Mouse (Mus musculus): ENCODE results near the gene Rnf17.

Gene Rnf17

GRCm38 (mm10) chr14:56402311-56403071 lies at the start of gene Rnf17:
Gene Rnf17, plus strand, starts transcription at chr14:56402581.
- no peak for ATAC-seq (ENCODE audit: low TSS enrichment)

- ATAC-seq (ENCODE audit: low TSS enrichment) = no peak
Observed at GRCm38 (mm10) chr14:56354803-56355202, 47.6 kb upstream of the Rnf17 start.

GRCm38 (mm10) chr14:56355396-56355795 lies 47.0 kb upstream of the Rnf17 start:
- no peak for ATAC-seq (ENCODE audit: low TSS enrichment)

- ATAC-seq (ENCODE audit: low TSS enrichment) = no peak
Observed at GRCm38 (mm10) chr14:56356196-56356595, 46.2 kb upstream of the Rnf17 start.

- ATAC-seq (ENCODE audit: low TSS enrichment) = no peak
Observed at GRCm38 (mm10) chr14:56358422-56358821, 44.0 kb upstream of the Rnf17 start.

GRCm38 (mm10) chr14:56359131-56359530 lies 43.2 kb upstream of the Rnf17 start:
- ATAC-seq (ENCODE audit: low TSS enrichment) = no peak

- ATAC-seq (ENCODE audit: low TSS enrichment) = peak; percentile 50
Observed at GRCm38 (mm10) chr14:56364711-56365237, 37.6 kb upstream of the Rnf17 start, which contains the start of gene Atp12a. Gene Atp12a, plus strand, starts transcription at chr14:56365068.

- no peak for ATAC-seq (ENCODE audit: low TSS enrichment)
Observed at GRCm38 (mm10) chr14:56365292-56365691, 37.1 kb upstream of the Rnf17 start.

- no peak for ATAC-seq (ENCODE audit: low TSS enrichment)
Observed at GRCm38 (mm10) chr14:56366712-56367111, 35.7 kb upstream of the Rnf17 start.

- no peak for ATAC-seq (ENCODE audit: low TSS enrichment)
Observed at GRCm38 (mm10) chr14:56368834-56369233, 33.5 kb upstream of the Rnf17 start.

GRCm38 (mm10) chr14:56375731-56376130 lies 26.6 kb upstream of the Rnf17 start:
- peak; percentile 95 for ATAC-seq (ENCODE audit: low TSS enrichment)

- ATAC-seq (ENCODE audit: low TSS enrichment) = no peak
Observed at GRCm38 (mm10) chr14:56377745-56378144, 24.6 kb upstream of the Rnf17 start.

- no peak for ATAC-seq (ENCODE audit: low TSS enrichment)
Observed at GRCm38 (mm10) chr14:56379336-56379735, 23.0 kb upstream of the Rnf17 start.

- ATAC-seq (ENCODE audit: low TSS enrichment) = no peak
Observed at GRCm38 (mm10) chr14:56382366-56382765, 20.0 kb upstream of the Rnf17 start.

GRCm38 (mm10) chr14:56390247-56390646 lies 12.1 kb upstream of the Rnf17 start:
- no peak for ATAC-seq (ENCODE audit: low TSS enrichment)

- no peak for ATAC-seq (ENCODE audit: low TSS enrichment)
Observed at GRCm38 (mm10) chr14:56393704-56394312, 8.6 kb upstream of the Rnf17 start.

GRCm38 (mm10) chr14:56398001-56398400 lies 4.4 kb upstream of the Rnf17 start:
- ATAC-seq (ENCODE audit: low TSS enrichment) = peak; percentile 72; the same call in 1 of the 2 replicates

- no peak for ATAC-seq (ENCODE audit: low TSS enrichment)
Observed at GRCm38 (mm10) chr14:56403072-56403375, 643 bp downstream of the Rnf17 start.

GRCm38 (mm10) chr14:56462090-56462489 lies 59.7 kb downstream of the Rnf17 start:
- ATAC-seq (ENCODE audit: low TSS enrichment) = no peak

- no peak for ATAC-seq (ENCODE audit: low TSS enrichment)
Observed at GRCm38 (mm10) chr14:56462729-56463128, 60.3 kb downstream of the Rnf17 start.

- ATAC-seq (ENCODE audit: low TSS enrichment) = no peak
Observed at GRCm38 (mm10) chr14:56468145-56468544, 65.8 kb downstream of the Rnf17 start.

- no peak for ATAC-seq (ENCODE audit: low TSS enrichment)
Observed at GRCm38 (mm10) chr14:56489806-56490205, 87.4 kb downstream of the Rnf17 start.

GRCm38 (mm10) chr14:56502407-56502806 lies 100.0 kb downstream of the Rnf17 start:
- ATAC-seq (ENCODE audit: low TSS enrichment) = no peak
